ENCODE assay signal across 8 mouse cellular contexts in genomic region chr17:29615024-29615551, GRCm38 (mm10). TPM values are rescaled to one million over a fixed set of nuclear protein-coding genes. Genes with fewer than 3 reads are reported as not detected.
DNase-seq lines count a peak whose midpoint lies in the region; ATAC-seq lines count a peak whose summit lies in the region.

No protein-coding gene starts in this region.

- H3K36me3 ChIP-seq in lung, embryonic 15.5 days: peaks cover 12% of the 10 kb centered on the region
- peaks cover 34% of the 10 kb centered on the region for H3K36me3 ChIP-seq in hindbrain, embryonic 10.5 days

- H3K4me2 ChIP-seq in lung, embryonic 15.5 days: peak overlapping the region; percentile 77

- peak overlapping the region; percentile 92 for H3K9ac ChIP-seq in lung, embryonic 15.5 days

- under 1% methylated on average over 42 of the region's 43 CpGs for WGBS in lung, embryonic 15.5 days
- WGBS in hindbrain, embryonic 10.5 days: under 1% methylated on average over 43 of the region's 43 CpGs

- H3K4me3 ChIP-seq in lung, embryonic 15.5 days: peak overlapping the region; percentile 76
- H3K4me3 ChIP-seq in brown adipose tissue, adult 24 weeks (ENCODE audit: insufficient read depth, low read depth, low read length): peak overlapping the region; percentile 95
- H3K4me3 ChIP-seq in hindbrain, embryonic 10.5 days: peak overlapping the region; percentile 99

- intact Hi-C loops in gastrocnemius, postnatal 36 days (cut with DNase I): no loop called here

- DNase-seq in lung, postnatal 25 days (ENCODE audit: low spot score): no peak
- DNase-seq in hindbrain, embryonic 10.5 days (ENCODE audit: low spot score): no peak
- DNase-seq in gastrocnemius, postnatal 25 days: no peak
- DNase-seq in gastrocnemius, postnatal 36 days: no peak
- DNase-seq in right cerebral cortex, postnatal 10 days (ENCODE audit: low spot score in 2 of 2): no peak

- peak; percentile 52; the same call in 1 of the 2 replicates for ATAC-seq in lung, embryonic 15.5 days (ENCODE audit: borderline replicate concordance, extremely low read depth, low FRiP score, low TSS enrichment)
- peak; percentile 11; the same call in 1 of the 2 replicates for ATAC-seq in megakaryocyte progenitor cell, adult 5-6 weeks (replicated peaks; ENCODE audit: poor library complexity)

- no peaks in the 10 kb centered on the region for H3K9me3 ChIP-seq in lung, embryonic 15.5 days
- H3K9me3 ChIP-seq in hindbrain, embryonic 10.5 days: no peaks in the 10 kb centered on the region

- H3K27me3 ChIP-seq in lung, embryonic 15.5 days: no peaks in the 10 kb centered on the region
- H3K27me3 ChIP-seq in hindbrain, embryonic 10.5 days (ENCODE audit: insufficient read depth, poor library complexity, severe bottlenecking): no peaks in the 10 kb centered on the region

- peaks cover 26% of the 10 kb centered on the region for H3K4me1 ChIP-seq in lung, embryonic 15.5 days
- no peaks in the 10 kb centered on the region for H3K4me1 ChIP-seq in brown adipose tissue, adult 24 weeks (ENCODE audit: control insufficient read depth, insufficient read depth, insufficient read length, low read length)
- peaks cover 31% of the 10 kb centered on the region for H3K4me1 ChIP-seq in hindbrain, embryonic 10.5 days (replicated peaks)

- peak overlapping the region; percentile 95 for H3K27ac ChIP-seq in lung, embryonic 15.5 days
- peak overlapping the region; percentile 39 for H3K27ac ChIP-seq in brown adipose tissue, adult 24 weeks (replicated peaks; ENCODE audit: low read depth, low read length)
- H3K27ac ChIP-seq in hindbrain, embryonic 10.5 days: peak overlapping the region; percentile 99

RNA-seq across cellular contexts. Expression of gene Gm28043, which starts 0.4 kb away (rescaled TPM):
- 1.9 and 2.8 TPM in 2 replicates for polyA plus RNA-seq in lung, embryonic 15.5 days (2015; fragmentation: Nextera tagmentation; extraction: Ambion mirVana)
- polyA plus RNA-seq in brown adipose tissue, adult 24 weeks (2012; ENCODE audit: insufficient read depth, insufficient read length, missing spikeins): 0.48 and 1.0 TPM in 2 replicates
- polyA plus RNA-seq in hindbrain, embryonic 10.5 days (2016; fragmentation: Nextera tagmentation; extraction: Ambion mirVana): 2.8 and 3.3 TPM in 2 replicates
- total RNA-seq in megakaryocyte progenitor cell, adult 5-6 weeks (2015): 0.68 and 0.94 TPM in 2 replicates
- 5.6 and 7.5 TPM in 2 replicates for total RNA-seq in megakaryocyte progenitor cell, adult 5-6 weeks (2017)
- 1 to 10 TPM in 1 of 2 experiments, under 1 TPM in 1; 0.67 to 1.0 TPM for total RNA-seq in gastrocnemius, postnatal 25 days (2021)
- total RNA-seq in gastrocnemius, postnatal 36 days (2021): 1 to 10 TPM in 1 of 2 experiments, under 1 TPM in 1; 0.84 to 1.7 TPM

RNA-seq across cellular contexts. Expression of gene Rnf8, which starts 0.5 kb away (rescaled TPM):
- polyA plus RNA-seq in lung, embryonic 15.5 days (2015; fragmentation: Nextera tagmentation; extraction: Ambion mirVana): 74.1 and 80.2 TPM in 2 replicates
- polyA plus RNA-seq in brown adipose tissue, adult 24 weeks (2012; ENCODE audit: insufficient read depth, insufficient read length, missing spikeins): 11.0 and 11.7 TPM in 2 replicates
- polyA plus RNA-seq in hindbrain, embryonic 10.5 days (2016; fragmentation: Nextera tagmentation; extraction: Ambion mirVana): 107 TPM in 2 replicates
- 18.1 and 19.9 TPM in 2 replicates for total RNA-seq in megakaryocyte progenitor cell, adult 5-6 weeks (2015)
- total RNA-seq in megakaryocyte progenitor cell, adult 5-6 weeks (2017): 42.2 and 63.5 TPM in 2 replicates
- total RNA-seq in gastrocnemius, postnatal 25 days (2021): 10 to 100 TPM; 18.1 to 21.0 TPM
- total RNA-seq in gastrocnemius, postnatal 36 days (2021): 10 to 100 TPM; 17.9 to 22.4 TPM

RNA-seq across cellular contexts. Expression of gene Cmtr1, which starts 45.3 kb away (rescaled TPM):
- polyA plus RNA-seq in lung, embryonic 15.5 days (2015; fragmentation: Nextera tagmentation; extraction: Ambion mirVana): 119 and 122 TPM in 2 replicates
- 23.9 and 27.6 TPM in 2 replicates for polyA plus RNA-seq in brown adipose tissue, adult 24 weeks (2012; ENCODE audit: insufficient read depth, insufficient read length, missing spikeins)
- polyA plus RNA-seq in hindbrain, embryonic 10.5 days (2016; fragmentation: Nextera tagmentation; extraction: Ambion mirVana): 135 and 149 TPM in 2 replicates
- total RNA-seq in megakaryocyte progenitor cell, adult 5-6 weeks (2015): 16.5 and 37.1 TPM in 2 replicates
- total RNA-seq in megakaryocyte progenitor cell, adult 5-6 weeks (2017): 136 and 148 TPM in 2 replicates
- total RNA-seq in gastrocnemius, postnatal 25 days (2021): 10 to 100 TPM; 31.1 to 34.2 TPM
- total RNA-seq in gastrocnemius, postnatal 36 days (2021): 10 to 100 TPM; 35.5 to 41.4 TPM

Comparison
In these comparisons a context has a peak if more than half of its experiments do, and no peak if none do; other contexts are left out.
1. H3K27ac ChIP-seq: peak in every context shown above with its lines; median percentile 99 in hindbrain, embryonic 10.5 days; 95 in lung, embryonic 15.5 days; 39 in brown adipose tissue, adult 24 weeks.